Mouse (Mus musculus) limb, embryonic 11.5 days (tissue): ENCODE measurements around the gene Foxj2. TPM values are rescaled to one million over a fixed set of nuclear protein-coding genes. Genes with fewer than 3 reads are reported as not detected.
A peak's percentile ranks its signal among the peaks of the same experiment; 100 is the strongest.

Experiments
- ATAC-seq: fragments of 200-750 bp; cut with Nextera tagmentation; 2 replicates; pipeline ENCODE4 v1.8.0; 2017; ENCODE audit warnings: low read depth; ENCODE audit not compliant: insufficient number of reproducible peaks, low FRiP score, low TSS enrichment
- DNase-seq: peaks from one replicate; pipeline ENCODE4 v3.0.0-alpha.2; 2015; ENCODE audit warnings: low spot score
- H3K27ac ChIP-seq: fragments of 300-500 bp; sonication (generic); replicated peaks from 2 replicates; pipeline ENCODE4 v1.5.1; 2014; ENCODE audit warnings: low read depth, mild to moderate bottlenecking, low read length
- H3K27me3 ChIP-seq: fragments of 300-500 bp; sonication (generic); 2 replicates; pipeline ENCODE4 v1.6.1; 2014; ENCODE audit warnings: mild to moderate bottlenecking, low read length, mixed read lengths; ENCODE audit not compliant: control insufficient read depth, insufficient read depth
- H3K36me3 ChIP-seq: fragments of 300-500 bp; sonication (generic); 2 replicates; pipeline ENCODE4 v1.6.1; 2014; ENCODE audit warnings: mild to moderate bottlenecking, low read length, moderate library complexity, mixed read lengths; ENCODE audit not compliant: control insufficient read depth, insufficient read depth
- H3K4me1 ChIP-seq: fragments of 300-500 bp; sonication (generic); 2 replicates; pipeline ENCODE4 v1.6.1; 2014; ENCODE audit warnings: low read length, mixed read lengths; ENCODE audit not compliant: control insufficient read depth, insufficient read depth
- H3K4me2 ChIP-seq: fragments of 300-500 bp; sonication (generic); 2 replicates; pipeline ENCODE4 v1.6.1; 2014; ENCODE audit warnings: low read depth, mild to moderate bottlenecking, moderate library complexity; ENCODE audit not compliant: severe bottlenecking
- H3K4me3 ChIP-seq: fragments of 300-500 bp; sonication (generic); 2 replicates; pipeline ENCODE4 v1.5.1; 2014; ENCODE audit warnings: low read depth, low read length
- H3K9ac ChIP-seq: fragments of 300-500 bp; sonication (generic); 2 replicates; pipeline ENCODE4 v1.6.1; 2014; ENCODE audit warnings: mild to moderate bottlenecking, low read length
- H3K9me3 ChIP-seq: fragments of 300-500 bp; sonication (generic); 2 replicates; pipeline ENCODE4 v1.6.1; 2016; ENCODE audit warnings: low read length; ENCODE audit not compliant: control insufficient read depth
- WGBS: fragments of 180-500 bp; shearing (Covaris S2); extraction: QIAGEN DNeasy Blood & Tissue Kit; methylation state at CpG from one replicate; pipeline ENCODE4 v1.1.7; 2014; 5-methylcytosine and 5-hydroxymethylcytosine counted together
- polyA plus RNA-seq: library from polyadenylated mRNA; unstranded; fragments of >200 nt; fragmentation: Nextera tagmentation; extraction: Ambion mirVana; gene quantifications from 2 replicates; pipeline ENCODE4 v1.2.1, GENCODE M21; 2014

Foxj2 gene
- polyA plus RNA-seq, 1 experiment from 2014 or later: 3.9 TPM

DNA sequence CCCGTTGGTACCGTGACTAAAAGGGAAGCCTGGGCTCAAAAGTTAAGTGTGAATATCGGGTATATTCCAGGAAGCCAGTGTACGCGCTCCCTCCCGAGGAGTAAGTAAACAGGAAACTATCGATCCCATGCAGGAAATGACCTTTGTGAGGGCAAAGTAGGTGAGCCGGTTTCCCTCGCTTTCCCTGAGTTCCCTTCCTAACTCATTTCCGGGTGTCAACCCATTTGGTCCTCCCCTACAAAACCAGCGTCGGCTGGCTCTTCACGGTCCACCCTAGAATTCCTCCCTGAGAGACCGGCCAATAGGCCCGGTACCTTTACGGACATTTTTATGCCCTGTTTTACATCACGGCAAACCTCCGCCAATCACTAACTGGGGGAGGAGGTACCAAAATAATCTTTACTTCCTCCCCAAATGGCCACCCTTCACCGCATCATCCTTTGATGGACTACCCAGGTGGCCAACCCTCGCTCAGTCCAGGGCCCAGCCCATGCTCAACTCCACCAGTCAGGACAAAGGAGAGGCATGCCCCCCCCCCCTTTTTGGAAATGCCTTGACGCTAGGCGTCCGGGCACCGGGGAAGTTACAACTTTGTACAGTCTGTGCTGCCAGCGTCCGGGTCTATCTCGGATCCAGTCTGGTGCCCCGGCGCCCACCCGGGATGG, 9.0 kb upstream of the Foxj2 start:
- ATAC-seq: peak; percentile 99
- no peaks in the 10 kb centered on the region for H3K4me1 ChIP-seq
- H3K27ac ChIP-seq: peak overlapping the region; percentile 97
- no peaks in the 10 kb centered on the region for H3K9me3 ChIP-seq
- peak overlapping the region; percentile 62 for H3K4me2 ChIP-seq
- H3K9ac ChIP-seq: peak overlapping the region; percentile 57
- H3K36me3 ChIP-seq: no peaks in the 10 kb centered on the region
- under 1% methylated on average over 28 of the region's 30 CpGs for WGBS
- DNase-seq: peak; percentile 96
- H3K27me3 ChIP-seq: no peaks in the 10 kb centered on the region
- H3K4me3 ChIP-seq: peak overlapping the region; percentile 47

DNA sequence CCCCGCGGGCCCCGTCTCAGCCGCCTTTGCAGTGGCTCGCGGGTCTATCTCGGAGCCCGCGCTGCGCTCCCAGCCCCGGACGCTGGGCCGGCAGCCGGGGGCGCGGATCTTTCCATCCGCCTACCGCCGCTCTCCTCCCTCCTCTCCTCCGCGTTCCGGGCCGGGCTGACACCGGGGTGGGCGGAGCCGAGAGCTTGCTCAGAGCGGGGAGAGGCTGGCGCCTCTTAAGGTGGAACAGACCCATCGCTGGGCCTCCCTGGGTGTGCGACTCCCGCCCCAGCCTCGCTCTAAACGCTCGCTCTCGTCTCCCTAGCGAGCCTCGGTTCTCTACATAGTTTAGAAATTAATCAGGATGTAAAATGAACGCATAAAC, 8.4 kb upstream of the Foxj2 start:
- H3K4me3 ChIP-seq: peak overlapping the region; percentile 47
- ATAC-seq (peak; percentile 93), DNase-seq (peak; percentile 89)
- H3K36me3 ChIP-seq: no peaks in the 10 kb centered on the region
- H3K4me2 ChIP-seq: peak overlapping the region; percentile 32
- no peaks in the 10 kb centered on the region for H3K9me3 ChIP-seq
- H3K27me3 ChIP-seq: no peaks in the 10 kb centered on the region
- no peaks in the 10 kb centered on the region for H3K4me1 ChIP-seq
- peak overlapping the region; percentile 57 for H3K9ac ChIP-seq
- H3K27ac ChIP-seq: peak overlapping the region; percentile 97
- WGBS: under 1% methylated on average over 38 of the region's 38 CpGs

DNA sequence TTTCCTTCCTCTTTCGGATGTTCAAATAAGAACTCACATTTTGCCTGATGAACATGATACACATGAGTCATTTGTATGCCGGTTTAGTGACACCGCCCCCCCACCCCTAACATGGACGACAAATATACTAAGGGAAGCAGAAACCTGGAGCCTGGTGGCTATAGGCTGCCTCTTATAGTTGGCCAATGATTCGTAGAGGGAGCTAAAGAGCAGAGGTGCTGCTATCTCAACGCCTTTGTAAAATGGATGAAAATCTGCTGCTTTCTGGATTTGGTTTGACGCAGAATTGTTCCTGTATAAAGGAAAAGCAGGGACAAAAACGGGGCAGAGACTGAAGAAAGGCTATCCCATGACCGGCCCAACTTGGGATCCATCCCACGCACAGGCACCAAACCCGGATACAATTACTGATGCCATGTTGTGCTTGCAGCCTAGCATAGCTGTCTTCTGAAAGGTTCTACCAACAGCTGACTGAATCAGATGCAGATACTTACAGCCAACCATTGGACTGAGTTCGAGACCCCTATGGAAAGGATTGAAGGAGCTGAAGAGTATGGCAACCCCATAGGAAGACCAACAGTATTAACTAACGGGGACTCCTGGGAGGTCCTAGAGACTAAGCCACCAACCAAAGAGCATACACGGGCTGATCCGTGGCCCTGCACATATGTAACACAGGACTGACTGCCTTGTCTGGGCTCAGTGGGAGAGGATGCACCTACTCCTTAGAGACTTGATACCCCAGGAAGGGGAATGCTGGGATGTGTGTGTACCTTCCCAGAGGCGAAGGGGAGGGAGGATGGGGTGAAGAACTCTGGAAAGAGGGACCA, 7.7 kb upstream of the Foxj2 start:
- Histone ChIP-seq H3K4me2 (peak overlapping the region; percentile 32), H3K27ac (peak overlapping the region; percentile 97), H3K4me1 (no peaks in the 10 kb centered on the region), H3K36me3 (no peaks in the 10 kb centered on the region), H3K9me3 (no peaks in the 10 kb centered on the region), H3K4me3 (peak overlapping the region; percentile 47), H3K27me3 (no peaks in the 10 kb centered on the region), H3K9ac (peak overlapping the region; percentile 8)
- DNase-seq: peak; percentile 49
- ATAC-seq: no peak
- WGBS: 30% methylated on average over 16 of the region's 16 CpGs

DNA sequence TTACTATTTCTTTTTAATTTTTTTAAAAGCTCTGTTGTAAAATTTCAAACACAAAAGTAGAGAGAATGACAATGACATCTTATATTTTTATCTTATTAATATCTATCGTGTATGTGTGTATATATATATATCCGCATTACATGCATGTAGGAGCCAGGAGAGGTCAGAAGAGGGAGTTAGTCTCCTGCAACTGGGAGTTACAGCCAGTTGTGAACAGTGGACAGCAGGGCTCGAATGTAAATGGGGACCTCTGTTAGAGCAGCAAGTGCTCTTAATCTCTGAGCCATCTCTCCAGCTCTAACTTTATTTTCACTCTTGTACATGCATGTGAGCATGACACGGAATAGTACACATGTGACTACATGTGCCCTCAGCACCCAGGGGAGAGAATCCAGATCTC, 7.0 kb upstream of the Foxj2 start:
- H3K4me1 ChIP-seq: no peaks in the 10 kb centered on the region
- no peak overlapping the region for H3K4me2 ChIP-seq
- DNase-seq (no peak), ATAC-seq (no peak)
- no peak overlapping the region for H3K9ac ChIP-seq
- 90% methylated on average over 4 of the region's 4 CpGs for WGBS
- no peak overlapping the region for H3K27ac ChIP-seq
- no peaks in the 10 kb centered on the region for H3K9me3 ChIP-seq
- no peaks in the 10 kb centered on the region for H3K27me3 ChIP-seq
- H3K4me3 ChIP-seq: no peak overlapping the region
- no peaks in the 10 kb centered on the region for H3K36me3 ChIP-seq

DNA sequence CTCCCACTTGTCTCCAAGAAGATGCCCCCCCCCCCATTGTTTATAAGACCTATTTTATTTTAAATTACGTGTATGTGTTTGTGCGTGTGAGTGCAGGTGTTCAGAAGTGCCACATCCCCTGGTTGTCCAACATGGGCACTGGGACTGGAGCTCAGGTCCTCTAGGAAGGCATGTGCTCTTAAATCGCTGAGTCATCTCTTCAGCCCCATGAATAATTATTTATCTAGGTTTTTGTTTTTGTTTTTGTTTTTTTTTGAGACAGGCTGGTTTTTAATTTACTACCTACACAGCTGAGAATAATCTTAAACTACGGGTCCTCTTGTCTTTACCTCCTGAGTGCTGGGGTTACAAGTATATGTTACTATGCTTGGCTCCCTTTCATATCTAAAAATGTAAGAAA, 6.1 kb upstream of the Foxj2 start:
- ATAC-seq (no peak), DNase-seq (no peak)
- Histone ChIP-seq H3K4me1 (no peaks in the 10 kb centered on the region), H3K9me3 (no peaks in the 10 kb centered on the region), H3K36me3 (no peaks in the 10 kb centered on the region), H3K27me3 (no peaks in the 10 kb centered on the region), H3K9ac (no peak overlapping the region), H3K27ac (no peak overlapping the region), H3K4me2 (no peak overlapping the region), H3K4me3 (no peak overlapping the region)
- WGBS: 90% methylated on average over 4 of the region's 4 CpGs

DNA sequence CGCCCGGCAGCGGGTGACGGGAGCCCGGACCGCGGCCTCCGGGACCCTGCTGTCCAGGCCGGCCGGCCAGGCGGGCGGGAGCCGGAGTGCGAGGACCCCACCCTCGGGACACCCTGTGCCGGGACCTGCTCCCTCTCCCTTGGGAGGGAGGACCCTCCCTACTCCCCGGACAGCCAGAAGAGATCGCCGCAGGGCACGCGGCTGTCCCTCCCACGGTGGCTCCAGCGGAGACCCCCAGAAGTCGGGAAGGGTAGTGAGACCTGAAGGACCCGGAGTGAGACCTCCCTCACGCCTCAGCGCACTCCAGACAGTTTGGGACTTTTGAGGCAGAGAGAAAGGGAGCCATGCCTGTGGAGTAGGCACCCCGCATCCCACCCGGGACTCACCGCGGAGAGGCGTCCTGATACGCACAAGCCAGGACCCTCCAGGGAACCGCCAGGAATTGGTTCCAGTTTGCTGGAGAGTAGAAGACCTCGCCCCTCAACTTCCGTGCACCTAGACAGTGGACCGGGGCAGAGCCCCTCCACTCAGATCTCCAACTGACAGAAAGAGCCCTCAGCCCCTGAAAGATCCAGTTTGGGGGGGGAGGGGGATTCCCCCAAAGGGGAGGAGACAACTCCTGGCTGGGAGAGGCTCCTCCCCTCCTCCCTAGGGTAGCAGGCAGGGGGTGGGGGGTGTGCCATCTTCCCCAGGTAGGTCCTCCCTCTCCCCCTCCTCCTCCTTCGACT, 521 bp downstream of the Foxj2 start:
- H3K4me2 ChIP-seq: peak overlapping the region; percentile 72

DNA sequence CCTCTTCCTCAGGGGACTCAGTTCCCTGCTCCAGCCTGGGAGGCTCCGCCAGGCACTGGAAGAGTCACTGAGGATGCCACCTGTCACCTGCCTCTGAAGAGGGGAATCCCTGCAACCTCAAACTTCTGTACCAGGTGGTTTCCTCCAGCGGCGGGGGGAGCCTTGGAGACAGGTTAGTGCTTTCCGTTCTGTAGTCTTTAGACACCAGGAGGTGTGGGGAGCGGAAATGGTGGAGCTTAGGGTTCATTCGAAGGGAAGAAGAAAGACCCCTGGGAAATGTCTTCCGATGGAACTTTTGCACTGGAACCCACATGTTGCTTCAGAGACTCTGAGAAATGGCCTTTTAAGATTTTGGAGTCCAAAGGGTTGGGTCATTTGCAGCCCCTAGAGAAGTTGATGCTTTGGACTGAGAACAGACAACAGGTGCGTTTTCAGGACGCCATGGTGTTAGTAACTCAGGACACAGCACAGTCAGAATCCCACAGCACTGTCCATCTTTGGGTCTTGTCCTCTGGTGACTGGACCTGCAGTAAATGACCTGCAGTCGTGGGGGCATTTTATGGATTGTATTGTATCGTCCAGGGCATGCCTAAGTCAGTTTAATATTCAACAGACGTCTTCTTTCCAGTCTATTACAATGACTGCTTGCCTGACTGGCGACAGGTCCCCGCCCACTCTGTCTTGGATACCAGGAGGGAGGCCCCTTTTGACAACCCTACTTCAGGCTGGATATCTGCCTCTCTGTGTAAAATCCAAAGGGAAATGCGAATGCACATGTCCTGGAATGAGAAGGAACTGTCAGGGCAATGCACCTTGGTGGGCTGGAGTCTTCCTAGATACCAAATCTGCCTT, 1.3 kb downstream of the Foxj2 start:
- Histone ChIP-seq H3K4me3 (peak overlapping the region; percentile 65), H3K36me3 (no peaks in the 10 kb centered on the region; the same call in 1 of the 2 replicates), H3K4me1 (peaks cover 8% of the 10 kb centered on the region), H3K9ac (peak overlapping the region; percentile 89), H3K27me3 (no peaks in the 10 kb centered on the region), H3K27ac (no peak overlapping the region), H3K9me3 (no peaks in the 10 kb centered on the region), H3K4me2 (peak overlapping the region; percentile 72)
- ATAC-seq (no peak), DNase-seq (no peak)
- WGBS: 37% methylated on average over 15 of the region's 15 CpGs

More for the DNA sequence above, 521 bp downstream of the Foxj2 start:
- peak overlapping the region; percentile 89 for H3K9ac ChIP-seq
- no peaks in the 10 kb centered on the region for H3K27me3 ChIP-seq
- peaks cover 8% of the 10 kb centered on the region for H3K4me1 ChIP-seq
- H3K36me3 ChIP-seq: no peaks in the 10 kb centered on the region; the same call in 1 of the 2 replicates
- 0% methylated on average over 37 of the region's 38 CpGs for WGBS
- no peak overlapping the region for H3K27ac ChIP-seq
- peak; percentile 65 for ATAC-seq
- peak overlapping the region; percentile 65 for H3K4me3 ChIP-seq
- peak; percentile 56 for DNase-seq
- no peaks in the 10 kb centered on the region for H3K9me3 ChIP-seq
